Mouse (Mus musculus): ENCODE results near the gene Anln. TPM values are rescaled to one million over a fixed set of nuclear protein-coding genes. Genes with fewer than 3 reads are reported as not detected.
"Not testable (repeated sequence)": the region's sequence is repeated elsewhere in the genome, so short reads cannot be mapped to it uniquely, and the experiment has no call there.

Anln gene
- total RNA-seq (2021): 10 to 100 TPM; 12.1 to 12.5 TPM

DNA sequence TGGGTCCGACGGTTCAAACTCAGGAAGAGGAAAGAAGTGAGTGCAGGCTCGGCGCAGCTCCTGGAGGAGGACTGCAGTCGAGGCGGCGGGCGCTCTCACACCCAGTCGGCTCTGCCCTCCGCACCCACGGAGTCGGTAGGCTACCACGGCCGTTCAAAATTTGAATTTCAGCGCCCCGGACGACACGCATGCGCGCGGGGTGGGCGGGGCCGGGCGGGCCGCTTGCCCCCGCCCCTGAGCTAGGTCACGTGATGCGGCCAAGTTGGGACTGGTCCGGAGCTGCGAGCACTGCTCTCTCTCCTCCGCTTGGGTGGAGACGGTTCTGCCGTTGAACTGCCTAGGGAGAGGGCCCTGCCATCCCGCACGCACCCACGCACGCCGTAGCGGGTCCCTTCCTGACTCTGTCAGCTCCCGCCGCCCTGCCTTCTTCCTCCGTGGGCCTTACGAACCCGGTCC lies at the start of gene Anln:
Gene Anln, minus strand, starts transcription at position 168 of the 456 bp plus-strand sequence.
- intact Hi-C loops (cut with DNase I): no loop called here
- peak; percentile 82 to 84 for DNase-seq (ENCODE audit: low spot score in 2 of 2)

DNA sequence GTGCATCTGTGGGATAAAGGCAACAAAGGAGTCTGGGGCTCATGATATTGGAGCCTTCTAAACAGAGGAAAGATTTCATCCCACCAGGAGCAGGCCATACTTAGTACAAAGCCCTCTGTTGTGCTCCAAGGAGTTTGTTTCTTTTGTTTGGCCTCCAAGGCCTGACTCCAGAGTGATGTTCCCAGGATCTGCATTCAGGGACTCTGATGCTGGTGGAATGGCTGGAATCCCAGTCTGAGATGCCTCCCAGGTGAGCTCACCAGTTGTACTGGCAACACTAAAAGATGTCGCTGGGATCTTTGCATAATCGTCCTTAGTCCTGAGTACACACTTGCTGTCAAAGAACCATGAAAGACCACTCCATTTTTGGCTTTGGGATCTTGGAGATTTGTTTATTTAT lies 45.1 kb upstream of the Anln start:
- intact Hi-C loops (cut with DNase I): no loop called here
- DNase-seq (ENCODE audit: low spot score in 2 of 2): no peak

DNA sequence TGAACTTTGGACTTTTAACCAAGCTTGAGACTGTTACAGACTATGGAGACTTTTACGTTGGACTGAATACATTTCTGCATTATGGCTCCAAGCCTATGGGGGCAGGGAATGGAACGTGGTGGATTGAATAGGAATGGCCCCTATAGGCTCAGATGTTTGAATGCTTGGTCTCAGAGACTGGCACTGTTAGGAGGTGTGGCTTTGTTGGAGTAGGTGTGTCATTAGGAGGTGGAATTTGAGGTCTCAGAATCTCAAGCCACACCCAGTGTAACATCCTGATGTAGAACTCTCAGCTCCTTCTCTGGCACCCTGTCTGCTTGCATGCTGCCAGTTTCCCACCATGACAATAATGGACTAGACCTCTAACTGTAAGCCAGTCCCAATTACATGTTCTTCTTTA lies 44.2 kb upstream of the Anln start:
- no peak for DNase-seq (ENCODE audit: low spot score in 2 of 2)
- intact Hi-C loops (cut with DNase I): no loop called here

DNA sequence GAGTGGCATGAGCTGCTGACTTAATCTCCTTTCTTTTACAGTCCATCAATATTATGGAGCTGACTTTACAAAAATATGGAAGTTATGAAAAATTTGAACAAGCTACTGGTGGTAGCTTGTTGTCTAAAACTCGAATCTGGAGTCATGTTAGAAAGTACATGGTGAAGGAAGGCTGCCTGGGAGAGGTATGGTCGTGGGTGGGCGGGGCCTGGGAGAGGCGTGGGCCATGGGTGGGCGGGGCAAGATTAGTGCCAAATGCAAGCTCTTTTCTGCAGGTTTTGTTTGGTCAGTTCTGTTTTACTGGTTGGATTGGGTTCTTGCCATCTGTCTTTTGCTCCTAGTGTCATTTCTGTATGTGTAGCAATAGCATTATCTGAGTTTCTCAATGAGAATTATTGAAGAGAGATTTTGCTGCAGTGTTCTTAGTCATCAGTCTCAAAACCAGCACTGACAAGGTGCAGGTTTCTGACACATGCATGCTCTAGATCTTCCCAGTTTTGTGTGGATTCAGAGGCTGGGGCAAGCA lies 41.4 kb upstream of the Anln start:
- DNase-seq (ENCODE audit: low spot score in 2 of 2): no peak

DNA sequence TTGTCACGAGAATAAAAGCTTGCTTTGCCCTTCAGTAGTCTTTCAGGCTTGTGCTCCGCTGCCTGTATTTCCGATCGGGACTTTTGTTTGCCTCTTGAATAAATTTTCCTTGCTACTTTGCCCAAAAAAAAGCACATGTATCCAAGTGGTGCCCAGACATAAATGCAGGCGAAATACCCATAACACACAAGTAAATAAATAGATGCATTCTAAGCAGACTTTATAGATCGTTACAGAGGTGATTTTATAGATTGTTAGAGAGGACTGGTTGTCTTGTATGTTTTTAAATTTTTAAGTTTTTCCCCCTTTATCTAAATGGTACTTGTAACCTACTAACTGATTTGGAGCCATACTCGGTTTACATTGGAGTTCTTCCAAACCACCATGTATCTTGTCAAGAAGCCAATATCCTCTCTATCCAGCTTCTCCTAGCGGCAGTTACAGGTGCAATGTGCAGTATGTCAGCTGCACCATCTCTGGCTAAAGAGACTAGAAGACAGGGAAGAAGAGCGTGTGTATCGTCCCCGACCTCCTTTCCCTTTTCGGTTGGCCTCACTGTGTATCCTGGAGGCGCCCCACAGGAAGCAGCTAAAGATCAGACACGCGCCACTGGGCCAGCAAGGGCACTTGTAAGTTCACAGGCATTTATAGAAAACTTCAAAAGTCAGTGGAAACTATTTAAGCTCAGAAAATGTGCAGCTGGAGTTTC lies 40.7 kb upstream of the Anln start:
- DNase-seq (ENCODE audit: low spot score in 2 of 2): no peak
- intact Hi-C loops (cut with DNase I): no loop called here

More for the DNA sequence above, 41.4 kb upstream of the Anln start:
- intact Hi-C loops (cut with DNase I): no loop called here

DNA sequence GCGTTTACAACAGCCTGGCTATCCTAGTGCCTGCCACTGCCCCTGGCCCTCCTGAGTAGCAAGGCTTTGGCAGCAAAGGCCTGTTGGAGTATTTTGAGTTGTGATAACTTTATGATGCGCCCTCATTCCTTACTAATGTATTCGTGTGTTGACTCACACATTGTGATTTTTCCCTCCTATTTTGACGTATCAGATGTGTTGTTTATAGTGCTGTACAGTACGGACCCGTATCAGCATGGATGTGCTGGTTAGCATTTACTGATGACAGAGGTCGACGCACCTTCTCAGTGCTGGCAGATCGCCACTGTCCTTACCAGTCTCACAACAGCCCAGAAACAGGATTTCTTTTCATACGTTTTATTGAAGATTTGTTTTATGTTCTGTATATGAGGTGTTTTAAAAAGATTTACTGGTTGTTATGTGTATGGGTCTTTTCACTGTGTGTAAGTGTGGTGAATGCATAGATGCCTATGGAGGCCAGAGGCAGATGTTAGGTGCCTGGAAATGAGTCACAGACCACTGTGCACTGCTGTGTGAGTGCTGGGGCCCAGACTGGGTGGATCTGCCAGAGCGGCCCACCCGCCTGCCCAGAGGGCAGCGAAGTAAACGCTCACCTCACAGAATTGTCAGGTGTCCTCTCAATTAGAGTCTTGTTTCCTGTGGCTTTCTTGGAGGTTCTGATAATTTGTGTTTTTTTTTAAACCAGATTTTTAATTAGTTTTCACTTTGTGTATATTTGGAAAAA lies 39.9 kb upstream of the Anln start:
- no peak for DNase-seq (ENCODE audit: low spot score in 2 of 2)
- intact Hi-C loops (cut with DNase I): no loop called here

DNA sequence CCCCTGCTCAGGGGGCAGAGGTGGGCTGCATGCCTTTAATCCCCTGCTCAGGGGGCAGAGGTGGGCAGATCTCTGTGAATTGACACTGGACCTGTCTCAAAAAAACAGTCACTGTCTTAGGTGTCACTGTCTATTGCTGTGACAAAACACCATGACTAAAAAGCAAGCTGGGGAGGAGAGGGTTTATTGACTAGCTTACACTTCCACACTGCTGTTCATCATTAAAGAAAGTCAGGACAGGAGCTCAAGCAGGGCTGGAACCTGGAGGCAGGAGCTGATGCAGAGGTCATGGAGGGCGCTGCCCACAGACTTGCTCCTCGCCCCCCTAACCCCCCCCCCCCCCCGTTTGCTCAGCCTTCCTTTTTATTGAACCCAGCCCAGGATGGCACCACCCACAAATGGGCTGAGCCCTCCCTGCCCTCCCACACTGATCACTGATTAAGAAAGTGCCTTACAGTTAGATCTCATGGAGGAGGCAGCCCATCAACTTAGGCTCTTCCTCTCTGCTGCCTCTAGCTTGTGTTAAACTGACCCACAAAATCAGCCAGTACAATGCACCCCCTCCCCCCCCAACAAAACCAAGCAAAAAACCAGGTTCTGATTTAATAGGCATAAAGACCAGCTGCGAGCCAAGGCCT lies 39.2 kb upstream of the Anln start:
- intact Hi-C loops (cut with DNase I): no loop called here
- no peak for DNase-seq (ENCODE audit: low spot score in 2 of 2)

DNA sequence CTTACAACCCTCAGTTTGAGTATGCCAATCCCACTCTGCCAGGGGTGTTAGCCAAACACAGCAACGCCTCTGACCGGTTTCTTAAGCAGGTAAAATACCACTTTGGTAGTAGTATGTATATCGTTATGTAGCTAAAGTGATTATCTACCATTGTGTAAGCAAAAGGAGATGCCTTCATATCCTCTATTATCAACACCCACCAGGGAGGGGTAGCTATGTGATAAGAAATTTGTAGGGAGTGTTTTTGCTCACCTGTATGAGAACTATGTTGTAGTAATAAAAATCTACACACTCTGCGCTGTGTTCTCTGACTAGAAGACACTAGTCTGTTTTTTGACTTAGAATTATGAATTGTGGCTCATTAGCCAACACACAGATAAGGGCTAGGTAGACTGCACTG lies 35.7 kb upstream of the Anln start:
- intact Hi-C loops (cut with DNase I): no loop called here
- DNase-seq (ENCODE audit: low spot score in 2 of 2): no peak

DNA sequence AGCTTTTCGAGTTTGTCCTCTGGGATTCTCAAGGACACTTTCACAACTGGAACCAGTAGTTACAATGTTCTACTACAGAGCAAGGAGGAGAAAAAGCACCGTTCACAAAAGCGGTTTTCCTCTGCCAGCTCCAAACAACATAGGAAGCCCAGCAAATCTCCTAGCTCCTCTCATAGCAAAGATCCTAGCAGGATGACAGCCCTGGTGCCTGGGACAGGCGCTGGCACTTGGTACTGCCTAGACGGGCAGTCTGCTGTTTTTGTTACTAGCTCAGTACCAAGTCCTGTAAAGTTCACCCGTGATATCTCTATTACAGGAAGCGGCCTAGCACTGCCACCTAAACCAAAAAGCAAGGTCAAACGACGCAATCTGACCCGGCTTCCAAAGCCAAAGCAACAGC lies 35.2 kb upstream of the Anln start:
- intact Hi-C loops (cut with DNase I): no loop called here
- DNase-seq (ENCODE audit: low spot score in 2 of 2): no peak

DNA sequence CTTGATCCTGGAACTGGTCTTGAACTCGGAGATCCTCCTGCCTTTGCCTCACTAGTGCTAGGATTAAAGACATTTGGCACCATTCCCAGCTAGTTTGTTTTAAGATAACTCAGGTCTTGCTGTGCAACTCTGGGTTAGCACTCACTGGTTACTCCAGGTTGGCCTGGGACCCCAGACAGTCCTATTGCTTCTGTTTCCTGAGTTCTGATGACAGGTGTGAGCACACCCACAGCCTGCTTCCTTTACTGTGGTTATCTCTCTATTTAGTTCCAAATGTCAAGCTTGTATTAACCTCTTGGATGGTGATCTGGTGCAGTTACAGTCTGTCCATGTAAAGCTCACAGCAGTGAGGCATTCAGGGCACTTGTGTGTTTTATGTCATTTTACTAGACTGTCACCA lies 34.5 kb upstream of the Anln start:
- intact Hi-C loops (cut with DNase I): no loop called here
- no peak for DNase-seq (ENCODE audit: low spot score in 2 of 2)

DNA sequence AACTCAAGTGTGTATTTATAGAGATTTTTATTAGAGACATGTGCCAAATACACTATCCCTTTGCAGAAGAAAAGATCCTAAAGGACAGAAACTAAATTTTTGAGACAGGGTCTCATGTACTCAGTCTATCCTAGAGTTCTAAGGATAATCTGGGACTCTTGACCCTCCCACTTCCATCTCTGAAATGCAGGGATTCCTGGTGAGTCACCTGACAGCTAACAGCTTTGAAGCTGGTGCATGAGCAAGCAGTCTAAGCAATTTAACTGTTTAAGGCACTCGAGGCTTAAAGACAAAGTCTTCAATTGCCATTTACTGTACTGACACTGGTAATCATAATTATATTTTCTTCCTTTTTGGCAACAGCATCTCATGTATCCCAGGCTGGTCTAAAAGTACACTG lies 33.6 kb upstream of the Anln start:
- no peak for DNase-seq (ENCODE audit: low spot score in 2 of 2)
- intact Hi-C loops (cut with DNase I): no loop called here

DNA sequence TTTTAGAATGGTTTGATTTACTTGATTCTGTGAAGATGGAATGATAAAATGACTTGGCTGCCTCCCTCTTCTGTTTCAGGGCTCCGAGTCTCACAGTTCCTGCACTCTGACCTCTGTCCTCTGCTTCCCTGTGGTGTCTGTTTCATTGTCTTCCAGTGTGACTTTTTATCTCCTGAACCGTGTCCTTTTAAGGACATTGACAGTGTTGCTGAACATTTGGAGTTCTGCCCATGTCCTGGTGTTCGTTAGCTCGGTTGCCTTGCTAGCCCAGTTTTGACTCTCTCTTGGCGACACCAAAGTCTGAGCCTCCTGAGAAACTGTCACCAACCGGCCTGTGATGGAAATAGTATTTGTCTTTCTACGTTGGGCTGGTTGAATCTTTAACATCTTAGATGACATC lies 31.5 kb upstream of the Anln start:
- intact Hi-C loops (cut with DNase I): no loop called here
- no peak for DNase-seq (ENCODE audit: low spot score in 2 of 2)

DNA sequence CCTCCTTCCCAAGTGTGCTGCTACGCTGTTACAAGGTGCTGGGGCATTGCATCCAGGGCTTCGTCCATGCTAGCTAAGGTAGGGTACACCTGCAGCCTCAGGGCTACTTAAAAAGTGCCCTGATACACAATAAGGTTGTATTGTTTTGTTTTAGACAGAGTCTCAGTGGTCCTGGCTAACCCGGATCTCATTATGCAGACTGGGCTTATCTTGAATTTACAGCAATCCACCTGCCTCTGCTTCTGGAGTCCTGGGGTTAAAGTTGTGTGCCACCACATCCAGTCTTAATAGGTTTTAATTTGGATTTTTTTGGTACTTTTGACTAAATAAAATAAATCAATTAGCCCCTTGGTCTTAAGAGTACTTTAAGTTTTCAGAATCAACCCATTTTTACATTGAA lies 30.9 kb upstream of the Anln start:
- intact Hi-C loops (cut with DNase I): no loop called here
- no peak for DNase-seq (ENCODE audit: low spot score in 2 of 2)

DNA sequence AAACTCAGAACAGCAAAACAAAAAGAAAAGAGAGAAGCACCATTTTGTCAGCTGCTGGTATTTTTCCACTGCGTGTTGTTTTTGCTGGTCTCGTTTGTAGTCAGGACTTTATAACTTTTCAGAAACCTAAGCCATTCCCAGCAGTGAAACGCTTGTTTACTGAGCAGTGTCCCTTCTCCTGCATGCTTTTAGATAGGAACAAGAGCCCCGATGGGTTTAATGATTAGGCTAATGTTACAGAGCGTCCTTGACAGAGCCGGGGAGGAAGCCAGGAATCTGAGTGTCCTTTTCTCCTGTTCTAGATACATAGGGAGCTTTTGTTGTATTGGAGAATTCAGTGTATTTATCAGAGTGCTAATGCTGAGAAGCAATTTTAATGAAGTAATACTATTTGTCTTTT lies 28.6 kb upstream of the Anln start:
- intact Hi-C loops (cut with DNase I): no loop called here
- DNase-seq (ENCODE audit: low spot score in 2 of 2): no peak

DNA sequence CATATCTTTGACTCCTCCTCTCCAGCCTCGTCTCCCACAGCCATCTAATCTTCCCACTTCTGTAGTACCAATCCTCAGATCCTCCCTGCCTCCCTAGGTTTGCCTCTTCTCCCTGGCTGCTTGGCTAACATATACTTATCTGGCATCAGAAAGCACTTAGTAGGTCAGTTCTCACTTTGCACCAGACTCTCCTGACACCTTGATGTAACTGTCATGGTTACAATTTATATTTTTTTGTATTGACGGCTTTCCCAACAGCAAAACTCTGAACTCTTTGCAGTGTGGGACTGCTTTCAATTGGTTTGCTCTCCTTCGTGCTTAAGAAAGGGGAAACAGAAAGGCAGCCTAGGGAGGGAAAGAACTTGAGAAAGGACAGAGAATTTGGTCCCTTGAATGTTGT lies 27.2 kb upstream of the Anln start:
- intact Hi-C loops (cut with DNase I): no loop called here
- no peak for DNase-seq (ENCODE audit: low spot score in 2 of 2)

DNA sequence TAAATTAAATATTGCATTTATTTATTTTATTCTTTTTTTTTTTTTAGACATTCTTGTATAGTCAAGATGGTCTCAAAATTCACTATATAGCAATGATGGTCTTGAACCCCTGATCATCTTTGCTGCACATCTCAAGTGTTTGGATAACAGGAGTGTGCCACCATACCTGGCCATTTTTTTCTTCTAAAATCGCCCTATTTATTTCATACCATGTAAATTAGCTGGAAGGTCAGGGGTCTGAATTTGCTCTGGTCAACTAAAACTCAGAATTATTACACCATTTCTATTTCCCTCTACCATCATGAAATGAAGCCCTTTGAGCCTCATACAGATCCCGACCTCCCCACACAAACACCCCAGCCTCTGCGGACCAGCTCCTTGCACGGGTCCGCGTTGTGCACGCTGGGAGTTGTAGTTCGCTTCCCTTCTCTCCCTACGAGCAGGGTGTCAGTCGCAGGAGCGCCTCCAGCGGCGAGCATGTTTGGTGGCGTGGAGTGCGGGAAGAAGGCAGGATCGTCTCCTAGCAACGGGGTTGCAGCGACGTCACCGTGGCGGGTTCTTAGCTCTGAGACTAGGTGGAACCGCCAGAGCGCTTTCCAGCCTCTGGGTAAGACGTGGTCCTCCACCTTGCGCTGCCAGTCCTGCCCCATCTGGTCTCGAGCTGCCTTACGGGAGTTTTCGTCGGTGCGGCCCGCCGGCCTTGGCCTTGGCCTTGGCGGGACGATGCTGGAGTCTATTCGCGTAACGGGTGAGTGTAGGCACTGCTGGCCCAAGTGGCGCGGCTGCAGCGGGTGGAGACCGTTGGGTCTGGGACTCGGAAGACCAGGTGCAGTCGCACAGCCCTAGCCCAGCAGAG lies 22.2 kb upstream of the Anln start, which contains the start of gene 9530077C05Rik:
Gene 9530077C05Rik, plus strand, starts transcription at position 512 of the 856 bp plus-strand sequence.
- intact Hi-C loops (cut with DNase I): loop anchor here (5.0 kb wide), 1 partner anchor 254 kb away; the partner anchor contains the start of gene Pigyl
- peak; percentile 98 for DNase-seq (ENCODE audit: low spot score in 2 of 2)

DNA sequence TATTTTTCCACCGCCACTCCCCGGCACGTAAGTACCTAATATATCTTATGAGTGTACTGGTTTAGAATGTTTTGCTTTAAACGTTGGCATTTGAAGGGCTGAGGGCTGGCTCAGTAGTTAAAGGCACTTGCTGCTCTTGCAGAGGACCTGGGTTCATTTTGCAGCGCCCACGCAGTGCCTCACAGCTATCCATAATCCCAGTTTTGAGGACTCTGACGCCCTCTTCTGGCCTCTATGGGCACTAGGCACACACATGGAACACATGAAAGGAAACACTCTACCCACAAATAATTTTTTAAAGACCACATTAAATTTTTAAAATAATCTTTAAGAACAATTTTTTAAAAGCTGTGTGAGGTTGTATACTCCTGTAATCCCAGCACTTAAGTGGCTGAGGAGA lies 20.5 kb upstream of the Anln start:
- DNase-seq (ENCODE audit: low spot score in 2 of 2): no peak
- intact Hi-C loops (cut with DNase I): loop anchor here (2.0 kb wide), 1 partner anchor 179 kb away; no protein-coding TSS in a partner anchor

DNA sequence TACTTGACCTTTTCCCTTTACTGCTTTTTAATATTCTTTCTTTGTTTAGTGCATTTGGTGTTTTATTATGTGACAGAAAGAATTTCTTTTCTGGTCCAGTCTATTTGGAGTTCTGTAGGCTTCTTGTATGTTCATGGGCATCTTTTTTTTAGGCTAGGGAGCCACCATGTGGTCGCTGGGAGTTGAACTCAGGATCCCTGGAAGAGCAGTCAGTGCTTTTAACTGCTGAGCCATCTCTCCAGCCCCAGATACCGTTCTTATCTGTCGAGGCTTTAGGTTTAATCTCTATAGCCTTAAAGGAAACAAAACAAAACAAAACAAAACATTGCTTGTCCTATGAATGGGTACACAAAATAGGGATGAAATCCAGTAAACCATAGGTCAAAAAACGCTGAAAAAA lies 19.4 kb upstream of the Anln start:
- intact Hi-C loops (cut with DNase I): loop anchor here (2.0 kb wide), 1 partner anchor 178 kb away; no protein-coding TSS in a partner anchor
- DNase-seq (ENCODE audit: low spot score in 2 of 2): not testable (repeated sequence)

DNA sequence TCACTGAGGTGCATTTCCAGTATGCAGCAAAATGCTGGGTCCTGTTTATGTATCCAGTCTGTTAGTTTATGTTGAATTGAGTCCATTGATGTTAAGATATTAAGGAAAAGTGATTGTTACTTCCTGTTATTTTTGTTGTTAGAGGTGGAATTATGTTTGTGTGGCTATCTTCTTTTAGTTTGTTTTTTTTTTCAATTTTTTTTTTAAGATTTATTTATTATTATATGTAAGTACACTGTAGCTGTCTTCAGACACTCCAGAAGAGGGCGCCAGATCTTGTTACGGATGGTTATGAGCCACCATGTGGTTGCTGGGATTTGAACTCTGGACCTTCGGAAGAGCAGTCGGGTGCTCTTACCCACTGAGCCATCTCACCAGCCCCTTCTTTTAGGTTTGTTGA lies 18.6 kb upstream of the Anln start:
- not testable (repeated sequence) for DNase-seq (ENCODE audit: low spot score in 2 of 2)
- intact Hi-C loops (cut with DNase I): loop anchor here (2.0 kb wide), 1 partner anchor 177 kb away; no protein-coding TSS in a partner anchor

Measured in left cerebral cortex, postnatal 36 days (tissue).